Mouse (Mus musculus): ENCODE data around the gene Kif14. TPM values are rescaled to one million over a fixed set of nuclear protein-coding genes. Genes with fewer than 3 reads are reported as not detected.

Kif14 gene
- total and polyA plus RNA-seq, 3 experiments = 6.5 to 15.8 TPM; not detected in 1

DNA sequence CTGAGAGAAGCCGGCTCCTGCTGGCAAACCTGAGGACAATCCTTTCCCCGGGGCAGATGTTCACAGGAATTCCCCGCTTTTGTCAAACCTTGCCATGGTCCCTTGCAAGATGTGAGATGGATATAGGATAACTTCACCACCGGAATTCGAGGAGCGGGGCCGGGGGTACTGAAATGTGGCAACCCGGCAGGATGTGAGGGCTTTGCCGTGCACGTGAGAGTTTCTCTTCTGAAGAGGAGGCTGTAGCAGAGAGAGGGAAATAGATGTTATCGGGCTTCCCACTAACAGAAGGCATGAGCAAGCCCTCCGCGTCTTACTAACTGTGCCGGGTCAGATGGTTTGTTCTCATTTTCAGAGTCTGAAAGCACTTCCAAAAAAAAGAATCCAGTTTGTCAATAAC lies 113.2 kb downstream of the Kif14 start (continued):
- TF ChIP-seq POLR2AphosphoS5 (IDR thresholded peaks at IDR 0.05; ENCODE audit: borderline replicate concordance, low read depth, low read length) (no peak), MXI1 (IDR thresholded peaks at IDR 0.05; ENCODE audit: low read depth, low read length) (peak; percentile 65), USF1 (IDR thresholded peaks at IDR 0.05; ENCODE audit: low read depth, low read length) (0 out of 2 replicates have a peak, but pooled peaks have one; percentile 30), MYC (IDR thresholded peaks at IDR 0.05; ENCODE audit: low read depth, low read length) (peak; percentile 68; the same call in 1 of the 2 replicates)

DNA sequence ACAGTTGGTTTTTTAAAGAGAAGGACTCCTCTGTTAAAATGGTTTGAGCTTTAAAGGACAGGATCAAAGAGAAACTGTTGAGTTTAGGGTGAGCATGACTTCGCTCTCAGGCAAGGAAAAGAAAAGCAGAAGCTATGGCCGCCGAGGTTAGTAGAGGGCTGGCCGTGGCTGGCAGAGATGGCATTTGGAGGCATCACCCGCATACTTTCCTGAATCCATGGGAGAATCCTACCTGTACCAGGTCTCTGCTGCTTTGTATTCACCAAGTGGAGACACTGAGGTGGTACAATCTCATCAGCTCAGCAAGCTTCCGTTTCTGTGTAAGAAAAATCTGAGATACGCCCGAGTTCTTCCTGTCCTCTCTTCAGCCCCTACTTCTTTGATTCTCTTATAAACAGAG lies 114.1 kb downstream of the Kif14 start:
- Histone ChIP-seq H3K4me3 (ENCODE audit: control insufficient read depth in 1 of 2, insufficient read depth in 1 of 2, low read depth in 2 of 2, low read length in 2 of 2) (peak overlapping the region; percentile 32 to 65), H3K9me3 (replicated peaks; ENCODE audit: insufficient read depth, low read length) (no peaks in the 10 kb centered on the region), H3K27me3 (ENCODE audit: control insufficient read depth in 1 of 2, insufficient read depth in 2 of 2, low read length in 2 of 2) (no peaks in the 10 kb centered on the region), H3K4me1 (ENCODE audit: control insufficient read depth in 1 of 2, insufficient read depth in 2 of 2, low read length in 2 of 2) (peaks cover 9 to 26% of the 10 kb centered on the region in 2 experiments), H3K9ac (ENCODE audit: control insufficient read depth, low read depth, low read length, poor library complexity, severe bottlenecking) (peak overlapping the region; percentile 63), H3K79me2 (ENCODE audit: control insufficient read depth, insufficient read depth, low read length, poor library complexity) (no peaks in the 10 kb centered on the region), H3K36me3 (ENCODE audit: control insufficient read depth in 1 of 2, insufficient read depth in 2 of 2, low read length in 2 of 2) (peaks cover 0 to 20% of the 10 kb centered on the region in 2 experiments; a peak in 2 of 4 replicates), H3K27ac (ENCODE audit: control insufficient read depth, low read depth, low read length) (peak overlapping the region; percentile 77)
- DNase-seq (ENCODE audit: low read depth, low spot score) = peak; percentile 69
- 0 out of 2 replicates have a peak, but pooled peaks have one; percentile 6 for TF ChIP-seq BHLHE40 (IDR thresholded peaks at IDR 0.05; ENCODE audit: borderline replicate concordance, low read depth, low read length)
- TF ChIP-seq MAFK (IDR thresholded peaks at IDR 0.05; ENCODE audit: borderline replicate concordance, low read depth, low read length) = no peak
- no peak for TF ChIP-seq RAD21 (IDR thresholded peaks at IDR 0.05; ENCODE audit: low read depth, low read length)
- TF ChIP-seq RCOR1 (IDR thresholded peaks at IDR 0.05; ENCODE audit: low read depth, low read length) = peak; percentile 46; the same call in 1 of the 2 replicates
- TF ChIP-seq UBTF (IDR thresholded peaks at IDR 0.05; ENCODE audit: borderline replicate concordance, insufficient read depth, low read depth, low read length) = no peak

Other genes with a start within 250 kb of the Kif14 start
- gene Inava, start 232.1 kb upstream of the Kif14 start, total RNA-seq (2012; rRNA removed) = 0.12 and 0.13 TPM in 2 replicates
- gene Inava, start 232.1 kb upstream of the Kif14 start, polyA plus RNA-seq (2012; ENCODE audit: insufficient read depth in 1 of 2, insufficient read length in 2 of 2, low read depth in 1 of 2, low replicate concordance in 2 of 2, missing spikeins in 1 of 2) = under 1 TPM in 1 of 2 experiments, not detected in 1; 0.65 TPM
- gene Gpr25, start 205.5 kb upstream of the Kif14 start, total RNA-seq (2012; rRNA removed) = not detected in 2 replicates
- gene Gpr25, start 205.5 kb upstream of the Kif14 start, polyA plus RNA-seq (2012; ENCODE audit: insufficient read depth in 1 of 2, insufficient read length in 2 of 2, low read depth in 1 of 2, low replicate concordance in 2 of 2, missing spikeins in 1 of 2) = not detected
- 7.0 and 7.6 TPM in 2 replicates for gene Camsap2, start 120.2 kb upstream of the Kif14 start, total RNA-seq (2012; rRNA removed)
- gene Camsap2, start 120.2 kb upstream of the Kif14 start, polyA plus RNA-seq (2012; ENCODE audit: insufficient read depth in 1 of 2, insufficient read length in 2 of 2, low read depth in 1 of 2, low replicate concordance in 2 of 2, missing spikeins in 1 of 2) = 10 to 100 TPM; 10.7 to 38.3 TPM
- gene Ddx59, start 51.1 kb upstream of the Kif14 start, total RNA-seq (2012; rRNA removed) = 6.0 and 6.1 TPM in 2 replicates
- 1 to 10 TPM in 1 of 2 experiments, not detected in 1; 6.9 TPM for gene Ddx59, start 51.1 kb upstream of the Kif14 start, polyA plus RNA-seq (2012; ENCODE audit: insufficient read depth in 1 of 2, insufficient read length in 2 of 2, low read depth in 1 of 2, low replicate concordance in 2 of 2, missing spikeins in 1 of 2)
- gene Zfp281, start 158.6 kb downstream of the Kif14 start, total RNA-seq (2012; rRNA removed) = 11.0 and 12.4 TPM in 2 replicates
- 10 to 100 TPM in 1 of 2 experiments, not detected in 1; 10.5 TPM for gene Zfp281, start 158.6 kb downstream of the Kif14 start, polyA plus RNA-seq (2012; ENCODE audit: insufficient read depth in 1 of 2, insufficient read length in 2 of 2, low read depth in 1 of 2, low replicate concordance in 2 of 2, missing spikeins in 1 of 2)